Mouse (Mus musculus) 416B (cell line): ENCODE measurements around the gene Ugt1a1.
"Not testable (repeated sequence)": the region's sequence is repeated elsewhere in the genome, so short reads cannot be mapped to it uniquely, and the experiment has no call there.

Experiments used
- DNase-seq: peaks from one replicate; pipeline ENCODE4 v3.0.0; 2011; ENCODE audit warnings: low read depth

Ugt1a1 gene

GRCm38 (mm10) chr1:88218591-88218990, 6.8 kb downstream of the Ugt1a1 start:
- DNase-seq: peak; percentile 3

- peak; percentile 10 for DNase-seq
Measured at GRCm38 (mm10) chr1:88219054-88219453, 7.3 kb downstream of the Ugt1a1 start.

- no peak for DNase-seq
Measured at GRCm38 (mm10) chr1:88220336-88220735, 8.6 kb downstream of the Ugt1a1 start.

GRCm38 (mm10) chr1:88222216-88222615, 10.5 kb downstream of the Ugt1a1 start:
- DNase-seq: no peak

- not testable (repeated sequence) for DNase-seq
Measured at GRCm38 (mm10) chr1:88223011-88223515, 11.3 kb downstream of the Ugt1a1 start.

GRCm38 (mm10) chr1:88223591-88223990, 11.8 kb downstream of the Ugt1a1 start:
- DNase-seq: no peak

- DNase-seq: no peak
Measured at GRCm38 (mm10) chr1:88224029-88224776, 12.4 kb downstream of the Ugt1a1 start.

GRCm38 (mm10) chr1:88225301-88225700, 13.5 kb downstream of the Ugt1a1 start:
- DNase-seq: not testable (repeated sequence)

- no peak for DNase-seq
Measured at GRCm38 (mm10) chr1:88225741-88226140, 14.0 kb downstream of the Ugt1a1 start.

- DNase-seq: no peak
Measured at GRCm38 (mm10) chr1:88226670-88227379, 15.1 kb downstream of the Ugt1a1 start, which contains the start of gene Mroh2a. Mroh2a (plus strand) TSS chr1:88226986.

- DNase-seq: no peak
Measured at GRCm38 (mm10) chr1:88227482-88227881, 15.7 kb downstream of the Ugt1a1 start.

- DNase-seq: no peak
Measured at GRCm38 (mm10) chr1:88228121-88228520, 16.4 kb downstream of the Ugt1a1 start.

- DNase-seq: no peak
Measured at GRCm38 (mm10) chr1:88229566-88229965, 17.8 kb downstream of the Ugt1a1 start.

- no peak for DNase-seq
Measured at GRCm38 (mm10) chr1:88229986-88230385, 18.2 kb downstream of the Ugt1a1 start.

- no peak for DNase-seq
Measured at GRCm38 (mm10) chr1:88230421-88230820, 18.7 kb downstream of the Ugt1a1 start.

GRCm38 (mm10) chr1:88230981-88231802, 19.4 kb downstream of the Ugt1a1 start:
- DNase-seq: no peak

- DNase-seq: no peak
Measured at GRCm38 (mm10) chr1:88231803-88232499, 20.2 kb downstream of the Ugt1a1 start.

- no peak for DNase-seq
Measured at GRCm38 (mm10) chr1:88232664-88233380, 21.1 kb downstream of the Ugt1a1 start.

GRCm38 (mm10) chr1:88233421-88234247, 21.9 kb downstream of the Ugt1a1 start:
- DNase-seq: no peak

- no peak for DNase-seq
Measured at GRCm38 (mm10) chr1:88234248-88234610, 22.5 kb downstream of the Ugt1a1 start.
